Mouse (Mus musculus) ZHBTc4 (cell line): ENCODE data around the gene Slit1.
A peak's percentile ranks its signal among the peaks of the same experiment; 100 is the strongest.

Source experiments
- DNase-seq: peaks from one replicate; pipeline ENCODE4 v3.0.0-alpha.2; 2011; ENCODE audit warnings: low read depth, low spot score

Slit1 gene

DNA sequence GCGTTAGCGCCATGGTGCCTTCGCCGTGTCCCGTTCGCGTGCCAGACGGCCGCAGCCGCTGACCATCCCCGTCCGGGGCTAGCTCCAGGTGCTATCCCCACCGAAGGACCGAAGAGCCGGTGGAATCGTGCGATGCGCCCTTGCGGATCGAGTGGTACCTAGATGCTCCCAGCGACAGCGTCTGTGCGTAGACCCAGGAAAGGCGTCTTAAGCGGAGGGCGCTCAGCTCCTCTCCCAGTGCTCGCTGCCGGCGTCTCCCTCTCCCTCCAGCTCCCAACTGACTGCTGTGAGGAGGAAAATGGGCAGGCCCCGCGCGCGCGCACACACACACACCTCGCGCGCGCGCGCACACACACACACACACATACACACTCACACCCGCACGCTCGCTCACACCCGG is at the start of gene Slit1:
TSS of gene Slit1 (minus strand) at position 270 of the 400 bp plus-strand sequence.
- peak; percentile 51 for DNase-seq

DNA sequence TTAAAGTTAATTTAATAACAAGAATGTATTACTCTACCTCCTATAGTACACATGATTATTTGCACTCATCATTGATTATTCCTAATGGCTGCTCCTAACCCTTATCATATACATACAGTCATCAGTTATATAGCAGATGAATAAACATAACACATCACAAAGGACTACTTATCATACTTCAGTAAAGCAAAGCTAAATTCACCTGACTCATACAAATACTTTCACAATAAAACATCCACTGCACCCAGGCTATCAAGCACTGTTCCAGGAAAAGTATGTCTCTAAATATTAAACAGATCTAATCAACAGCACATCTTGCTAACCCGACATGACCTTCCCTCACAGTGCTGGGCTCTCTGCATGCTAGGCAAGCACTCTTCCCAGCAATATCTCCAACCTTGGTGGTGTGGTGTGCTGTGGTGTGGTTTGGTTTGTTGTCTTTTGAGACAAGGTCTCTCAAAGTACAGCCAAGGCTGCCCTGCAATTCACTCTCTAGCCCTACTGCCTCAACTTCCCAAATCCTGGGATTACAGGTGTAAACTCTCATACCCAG is 49.5 kb upstream of the Slit1 start:
- DNase-seq = no peak

DNA sequence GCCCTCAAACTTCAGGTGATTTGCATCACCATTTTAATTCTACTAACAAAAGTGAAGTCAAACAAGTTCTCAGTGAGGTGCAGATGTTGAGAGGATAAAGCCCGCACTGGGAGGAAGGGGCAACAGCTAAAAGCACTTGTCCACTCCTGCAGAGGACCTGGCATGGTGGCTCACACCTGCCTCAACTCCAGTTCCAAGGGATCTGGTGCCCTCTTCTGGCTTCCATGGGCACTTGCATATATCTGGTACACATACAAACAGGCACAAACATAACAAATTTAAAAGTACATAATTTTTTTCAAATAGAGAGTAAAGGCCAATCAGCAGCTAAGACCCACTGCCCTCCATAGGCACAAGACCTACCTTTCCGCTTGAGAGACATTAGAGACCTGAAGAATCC is 47.9 kb upstream of the Slit1 start:
- DNase-seq = peak; percentile 45

DNA sequence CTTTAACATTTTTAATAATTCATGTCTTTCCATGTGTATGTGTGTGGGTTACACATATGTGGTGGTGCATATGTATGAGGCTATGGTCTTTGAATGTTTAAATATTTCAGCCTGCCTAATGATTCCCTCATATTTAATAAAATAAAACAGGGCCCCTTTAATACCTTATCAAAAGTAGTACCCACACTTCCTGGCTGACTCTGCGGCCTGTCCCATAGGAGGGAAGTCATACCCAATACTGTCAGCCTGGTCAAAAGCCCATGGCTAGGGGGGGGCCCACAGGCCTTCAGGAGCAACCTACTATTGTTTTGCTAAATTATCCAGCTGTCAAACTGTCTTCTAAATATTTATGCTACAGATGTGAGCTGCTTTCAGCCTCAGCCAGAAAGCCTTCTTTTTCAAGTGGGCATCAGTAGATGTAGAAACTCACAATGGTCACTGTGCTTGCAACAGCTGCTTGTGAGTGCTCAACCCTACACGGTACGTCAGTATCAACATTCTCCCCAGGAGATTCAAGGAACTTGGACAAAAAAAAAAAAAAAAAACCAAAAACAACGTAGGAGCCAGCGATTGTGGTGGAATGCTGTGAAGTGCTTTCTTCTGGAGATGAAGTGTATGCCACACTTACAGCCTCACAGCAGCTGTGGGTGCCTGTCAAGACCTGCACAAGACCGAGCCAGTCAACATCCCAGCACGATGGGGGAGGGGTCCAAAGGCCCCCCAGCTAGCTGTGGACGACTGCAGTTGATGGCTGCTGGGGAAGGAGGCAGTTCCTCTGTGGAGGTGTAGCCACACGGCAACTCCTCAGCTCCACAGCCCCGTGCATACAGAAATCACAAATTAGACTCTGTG is 45.9 kb upstream of the Slit1 start:
- no peak for DNase-seq

DNA sequence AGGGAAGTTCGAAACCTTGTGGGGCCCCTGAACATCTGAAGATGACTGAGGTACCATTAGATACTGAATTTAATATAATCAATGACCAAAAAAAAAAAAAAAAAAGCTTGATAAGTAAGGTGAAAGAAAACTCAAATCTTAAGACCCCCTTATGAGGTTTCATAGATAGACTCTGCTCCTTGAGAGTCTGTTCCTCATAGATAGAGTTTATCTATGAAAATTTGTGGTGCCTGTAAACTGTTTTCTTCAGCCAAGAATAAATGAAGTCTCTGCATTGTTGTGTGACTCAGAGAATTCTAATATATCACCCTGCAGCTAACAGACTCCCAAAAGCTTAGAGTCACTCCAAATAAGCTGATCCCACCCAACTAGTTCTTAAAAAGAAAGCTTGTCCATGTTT is 43.4 kb upstream of the Slit1 start:
- DNase-seq = no peak

DNA sequence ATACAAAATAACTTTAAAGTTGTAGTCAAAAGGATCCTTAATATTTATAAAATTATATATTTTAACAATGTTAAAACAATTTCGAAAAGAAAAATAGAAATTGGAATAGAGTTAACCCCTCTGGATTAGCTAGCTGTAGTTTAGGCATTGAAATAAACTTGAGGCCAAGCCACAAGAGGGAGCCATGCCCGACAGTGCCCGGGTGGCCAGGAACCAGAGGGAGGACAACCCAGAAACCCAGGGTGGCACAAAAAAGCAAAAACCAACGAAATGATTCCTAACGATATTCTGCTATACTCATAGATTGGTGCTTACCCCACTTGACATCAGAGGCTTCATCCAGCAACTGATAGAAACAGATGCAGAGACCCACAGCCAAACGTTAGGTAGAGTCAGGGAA is 34.0 kb upstream of the Slit1 start:
- DNase-seq = no peak

DNA sequence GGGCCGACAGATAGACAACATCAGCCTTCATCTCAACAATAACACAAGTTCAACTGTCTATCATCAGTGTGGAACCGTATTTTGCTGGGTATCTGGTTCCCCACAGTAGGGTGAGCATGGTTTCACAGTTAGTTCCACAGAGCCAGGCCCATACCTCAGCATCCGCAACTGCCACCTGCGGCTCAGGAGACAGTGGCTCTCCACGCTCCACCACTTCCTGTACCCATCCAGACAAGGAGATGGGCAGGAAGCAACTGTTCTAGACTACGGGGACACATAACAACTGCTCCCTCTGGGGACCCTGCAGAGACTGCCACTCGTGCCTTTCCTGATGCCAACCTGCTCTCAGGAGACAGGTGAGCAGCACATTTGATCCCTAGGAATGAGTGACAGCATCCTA is 25.2 kb upstream of the Slit1 start:
- no peak for DNase-seq

DNA sequence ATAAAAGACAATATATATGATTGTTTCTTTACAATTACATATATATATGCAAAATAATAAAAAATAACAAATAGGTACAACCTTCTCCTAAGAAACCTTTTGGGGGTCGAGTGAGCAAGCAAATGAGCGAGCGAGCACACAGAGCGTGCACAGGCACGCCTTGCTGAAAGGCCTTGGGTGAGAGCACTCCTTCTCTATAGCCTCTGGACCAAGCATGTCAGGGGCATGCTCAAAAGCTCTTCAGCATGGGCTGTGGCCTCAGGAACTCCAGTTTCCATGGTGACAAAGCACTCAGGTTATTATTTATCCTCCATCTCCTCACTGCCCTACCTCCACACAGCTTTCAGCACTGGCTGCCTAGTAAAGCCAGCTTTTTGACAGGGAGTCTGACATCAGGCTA is 23.2 kb upstream of the Slit1 start:
- peak; percentile 55 for DNase-seq

DNA sequence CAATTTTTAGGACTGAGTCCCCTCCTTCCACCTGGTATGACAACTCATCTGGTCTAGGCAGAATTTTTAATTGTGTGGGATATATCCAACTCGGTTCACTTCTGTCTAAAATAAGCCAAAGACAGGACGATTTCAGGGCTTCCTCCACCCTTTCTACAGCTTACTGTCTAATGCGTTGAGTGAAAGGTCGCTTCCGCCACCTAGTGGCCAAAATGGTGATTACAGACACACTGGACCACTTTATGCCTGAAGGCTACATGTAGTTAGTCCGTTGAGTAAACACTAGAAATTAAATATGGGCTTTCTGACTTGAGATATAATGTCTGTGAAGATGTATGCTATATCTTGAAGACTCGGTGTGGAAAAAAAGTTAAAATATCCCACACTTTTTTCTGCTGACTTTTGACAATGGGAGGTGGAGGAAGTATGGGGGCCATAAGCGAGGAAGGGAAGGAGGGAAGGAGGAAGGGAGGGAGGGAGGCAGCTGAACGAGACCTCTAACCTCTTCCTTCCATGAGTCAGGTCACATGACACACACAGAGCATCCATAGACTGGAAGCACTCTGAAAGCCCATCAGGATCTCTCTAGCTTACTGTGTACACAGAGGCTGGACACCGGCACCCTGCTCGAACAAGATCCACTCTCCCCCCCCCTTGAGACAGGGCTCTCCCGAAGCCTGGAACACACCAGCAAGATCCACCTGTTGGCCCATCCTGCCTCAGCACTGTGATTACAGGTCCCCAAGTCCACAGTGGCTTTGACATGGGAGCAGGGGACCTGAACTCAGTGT is 20.6 kb upstream of the Slit1 start:
- DNase-seq = peak; percentile 86

DNA sequence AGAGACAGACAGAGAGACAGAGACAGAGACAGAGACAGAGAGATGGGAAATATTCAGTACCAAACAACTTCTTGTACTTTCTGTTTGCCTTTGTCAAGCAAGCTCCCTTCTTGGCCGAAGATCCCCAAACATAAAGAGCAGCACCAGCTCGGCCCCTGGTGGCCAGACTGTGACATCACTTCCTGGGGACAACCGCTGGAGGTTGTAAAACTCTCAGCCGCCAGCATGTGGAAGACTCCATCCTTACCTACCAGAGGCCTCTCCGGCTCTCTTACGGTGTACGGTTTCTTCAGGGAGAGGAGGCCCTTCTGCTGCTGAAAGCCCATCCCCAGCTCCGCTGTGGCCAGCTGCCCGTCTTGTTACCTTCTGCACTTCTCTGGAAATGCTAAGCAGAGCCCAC is 18.1 kb upstream of the Slit1 start:
- peak; percentile 83 for DNase-seq

DNA sequence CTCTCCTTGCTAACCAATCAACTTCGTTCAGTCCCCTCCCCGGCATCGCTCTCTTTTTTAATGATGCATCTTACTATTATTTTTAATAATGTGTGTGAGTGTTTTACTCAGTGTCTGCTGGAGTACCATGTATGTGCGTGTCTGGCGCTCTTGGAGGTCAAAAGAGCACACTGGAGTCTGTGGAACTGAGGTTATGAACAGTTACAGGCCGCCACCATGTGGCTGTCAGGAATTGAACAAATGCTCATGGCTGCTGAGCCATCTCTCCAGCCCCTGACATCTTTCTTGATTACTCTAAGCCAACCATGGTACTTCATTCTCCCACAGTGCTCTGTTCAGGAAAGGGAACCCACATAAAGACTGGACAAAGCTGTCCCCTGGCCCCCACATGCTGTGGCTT is 16.3 kb upstream of the Slit1 start:
- DNase-seq = no peak

DNA sequence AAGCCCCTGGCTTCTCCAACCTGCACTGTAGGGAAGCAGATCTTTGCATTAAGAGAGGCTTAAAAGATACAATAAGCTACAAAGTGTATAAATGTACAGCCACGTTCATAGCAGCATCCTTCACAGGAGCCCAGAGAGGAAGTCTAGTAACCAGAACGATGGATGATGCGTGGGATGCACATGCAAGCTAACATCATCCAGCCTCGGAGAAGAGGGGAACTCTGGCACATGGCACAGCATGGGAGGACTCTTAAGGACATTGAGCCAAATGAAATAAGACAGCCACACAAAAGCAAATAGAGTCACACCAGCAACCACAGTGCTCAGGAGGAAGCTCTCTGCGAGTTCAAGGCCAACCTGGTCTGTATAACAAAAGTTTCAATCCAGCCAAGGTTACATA is 15.8 kb upstream of the Slit1 start:
- no peak for DNase-seq

DNA sequence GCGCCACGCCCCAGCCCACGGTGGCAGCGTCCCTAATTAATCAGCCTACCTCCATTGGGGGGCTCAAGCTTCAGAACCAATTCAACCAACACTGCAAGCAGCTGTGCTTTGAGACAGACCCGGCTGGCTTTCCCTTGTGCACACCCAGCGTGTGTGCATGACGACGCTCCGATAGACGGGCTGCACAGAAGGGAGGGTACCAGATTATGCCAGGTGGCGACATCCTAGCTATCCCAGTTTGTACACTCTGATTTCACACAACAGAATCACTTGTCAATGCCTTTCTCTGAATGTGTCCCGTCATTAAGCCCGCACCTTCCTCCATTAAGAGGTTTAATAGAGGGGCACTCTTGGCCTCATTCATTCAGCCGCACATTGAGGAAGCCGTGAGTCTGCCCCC is 11.3 kb upstream of the Slit1 start:
- no peak for DNase-seq

DNA sequence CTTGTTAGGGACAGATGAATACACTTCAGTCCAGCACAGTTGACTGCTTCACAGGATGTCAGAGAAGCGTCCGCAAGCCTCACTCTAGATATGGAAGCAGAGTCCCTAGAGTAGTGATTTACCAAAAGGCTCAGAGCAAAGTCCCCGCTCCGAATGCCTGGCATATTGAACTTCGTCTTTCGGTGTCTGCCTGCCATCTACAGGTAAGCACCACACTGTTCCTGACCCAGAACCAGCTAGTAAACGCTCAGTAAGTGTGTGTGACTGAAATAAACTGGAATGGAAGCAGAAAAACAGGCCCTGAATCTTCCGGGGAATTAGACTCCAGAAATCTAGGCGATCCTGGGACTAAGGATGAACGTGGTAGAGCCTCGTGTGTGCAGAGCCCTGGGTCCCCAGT is 8.4 kb upstream of the Slit1 start:
- DNase-seq = no peak

DNA sequence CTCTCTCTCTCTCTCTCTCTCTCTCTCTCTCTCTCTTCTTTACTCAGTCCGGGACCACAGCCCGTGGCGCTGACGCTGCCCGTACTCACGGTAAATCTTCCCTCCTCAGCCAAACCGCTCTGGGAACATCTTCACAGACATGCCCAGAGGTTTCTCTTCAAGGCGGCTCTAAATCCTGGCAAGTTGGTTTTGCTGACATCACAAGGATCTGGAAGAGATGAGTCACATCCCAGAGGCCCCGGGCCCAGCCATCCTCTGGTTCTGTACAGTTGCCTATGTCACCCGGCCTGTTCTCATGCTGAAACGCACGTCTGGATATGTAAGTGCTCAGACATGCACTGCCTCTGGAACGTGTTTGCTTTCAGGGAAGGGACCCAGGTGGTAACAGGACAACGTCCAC is 4.0 kb upstream of the Slit1 start:
- DNase-seq = no peak

DNA sequence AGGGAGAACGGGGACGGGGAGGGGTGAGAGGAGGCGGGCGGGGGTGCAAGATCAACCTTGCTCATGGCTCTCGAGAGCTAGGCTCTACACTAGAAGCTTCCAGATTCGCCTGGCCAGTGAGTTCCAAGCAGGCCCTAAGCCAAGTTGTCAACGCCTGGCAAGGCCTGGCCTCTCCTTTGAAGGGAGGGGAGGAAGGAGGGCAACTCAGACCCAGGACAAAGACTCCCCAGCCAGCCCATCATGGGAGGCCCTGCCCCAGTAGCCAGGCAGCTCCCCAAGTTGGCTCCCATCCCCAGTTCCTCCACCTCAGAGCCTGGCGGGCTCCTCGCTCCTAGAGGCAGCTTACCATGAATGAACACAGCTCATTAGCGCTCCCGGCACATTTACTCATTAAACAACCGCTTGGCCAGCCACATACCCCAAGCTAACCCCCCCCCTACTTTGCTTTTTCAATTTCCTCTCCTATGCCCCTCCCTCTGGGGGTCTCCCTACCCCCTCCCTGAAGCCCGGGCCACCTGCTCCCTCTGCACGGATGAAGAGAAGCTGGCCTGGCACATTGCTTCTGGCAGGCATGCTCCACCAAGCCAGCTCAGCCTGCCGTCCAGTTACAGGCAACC is 2.6 kb upstream of the Slit1 start:
- no peak for DNase-seq

DNA sequence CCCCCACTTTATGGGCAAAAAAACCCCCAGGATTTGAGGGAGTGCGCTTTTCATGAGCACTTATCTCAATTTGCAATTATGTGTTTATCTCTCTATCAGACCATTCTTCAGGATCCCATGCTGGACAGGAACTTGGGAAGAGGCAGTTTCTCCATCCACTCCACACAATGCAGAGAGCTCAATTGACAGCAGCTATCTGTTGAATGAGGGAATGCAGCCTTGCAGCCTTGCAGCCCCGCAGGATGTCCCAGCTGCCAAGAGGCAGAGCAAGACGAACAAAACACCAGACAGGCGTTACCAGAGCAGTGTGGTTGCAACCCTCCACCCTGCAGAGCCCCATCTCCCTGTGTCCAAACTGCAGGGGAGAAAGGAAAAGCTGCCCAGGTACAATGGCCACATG is 4.6 kb downstream of the Slit1 start:
- DNase-seq = no peak

DNA sequence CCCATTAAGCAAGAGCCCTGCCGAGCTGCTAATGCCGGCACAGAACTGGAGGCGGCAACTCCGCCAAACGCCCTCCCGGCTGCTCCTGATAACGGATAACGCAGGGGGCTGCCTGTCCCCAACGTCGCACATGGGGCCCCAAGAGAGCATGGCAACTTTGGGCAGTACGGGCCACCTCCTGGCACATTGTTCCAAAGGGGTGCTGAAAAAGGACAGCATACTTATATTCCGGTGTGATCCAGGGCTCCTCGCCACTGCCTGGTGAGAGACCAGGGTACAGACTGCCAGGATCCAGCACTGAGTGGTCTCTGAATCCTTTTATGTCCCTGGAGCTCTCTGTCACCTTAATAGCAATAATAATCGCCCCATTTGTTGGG is 5.0 kb downstream of the Slit1 start:
- no peak for DNase-seq

DNA sequence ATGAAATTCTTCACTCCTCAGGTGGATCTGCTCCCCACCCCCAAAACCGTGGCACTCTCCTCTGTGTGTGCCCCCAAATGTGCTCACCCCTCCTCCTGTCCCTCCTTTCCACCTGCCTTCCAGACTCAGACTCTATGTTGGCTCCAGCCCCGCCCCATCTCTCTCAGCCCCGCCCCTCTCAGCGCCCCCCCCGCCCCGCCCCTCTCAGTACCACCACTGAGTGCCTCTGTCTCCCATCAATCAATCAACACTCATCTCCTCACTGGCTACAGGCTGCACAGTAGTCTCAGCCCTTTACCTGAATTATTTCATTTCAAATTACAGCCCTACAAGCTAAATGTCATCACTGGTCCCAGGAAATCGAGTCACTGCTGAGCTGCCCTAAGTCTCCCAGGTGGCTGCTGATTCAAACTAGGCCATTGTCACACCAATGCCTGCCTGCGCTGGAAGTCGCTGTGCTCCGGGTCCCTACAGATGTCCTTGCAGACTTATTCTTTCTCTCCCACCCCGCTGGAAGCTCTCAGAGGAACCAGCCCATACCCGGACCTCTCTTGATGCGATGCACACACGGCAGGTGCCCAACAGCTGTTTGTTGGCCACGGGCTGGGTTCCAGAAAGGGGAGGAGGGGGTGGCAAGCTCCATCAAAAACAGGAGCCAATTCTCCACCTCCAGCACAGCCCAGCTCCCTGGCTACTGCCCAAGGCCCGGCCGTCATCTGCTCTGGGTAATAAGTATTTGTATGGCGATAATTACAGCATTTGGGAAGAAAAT is 5.6 kb downstream of the Slit1 start:
- DNase-seq = no peak

DNA sequence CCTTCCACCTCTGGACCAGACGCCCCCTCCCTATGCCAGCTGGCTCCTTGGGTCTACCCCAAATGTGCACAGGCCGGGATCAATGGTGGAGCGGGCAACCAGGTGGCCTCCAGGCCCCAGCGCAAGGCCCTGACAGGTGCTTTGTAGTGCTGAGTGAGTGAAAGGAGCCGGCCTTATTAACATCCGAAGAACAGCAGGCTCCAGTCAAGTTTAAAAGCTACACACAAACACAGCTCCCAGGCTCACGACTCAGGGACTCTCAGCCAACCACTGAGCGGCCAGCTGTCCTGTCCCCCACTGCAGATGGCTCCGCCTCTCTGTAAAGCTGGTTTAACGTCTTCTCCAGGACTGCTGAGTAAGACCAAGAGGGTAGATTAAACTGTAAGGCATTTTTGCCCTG is 8.8 kb downstream of the Slit1 start:
- DNase-seq = no peak

DNA sequence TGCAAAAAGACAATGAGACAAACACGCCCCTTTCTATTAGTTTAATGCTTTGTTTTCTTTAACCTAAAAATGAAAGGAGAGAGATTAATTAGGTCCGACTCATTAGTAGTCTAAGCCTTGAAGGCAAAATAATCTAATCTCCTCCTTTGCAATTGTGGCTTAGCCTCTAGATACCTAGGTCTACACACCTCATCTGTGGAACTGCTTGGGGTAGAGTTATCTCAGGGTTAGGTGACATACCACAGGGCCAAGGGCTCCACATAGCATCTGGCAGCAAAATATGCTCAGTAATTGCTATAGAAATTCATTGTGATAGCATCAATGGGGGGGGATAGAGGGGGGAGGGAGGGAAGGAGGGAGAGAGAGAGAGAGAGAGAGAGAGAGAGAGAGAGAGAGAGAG is 18.0 kb downstream of the Slit1 start:
- no peak for DNase-seq
